Mouse (Mus musculus) gastrocnemius, adult 8-10 months (tissue): ENCODE measurements at regions not wholly inside any gene's neighbourhood (a gene's known extent, or its start where the extent isn't known, plus 50 kb on each side); places are given as distances from the start of the nearest gene placed in this dataset.
A peak's percentile ranks its signal among the peaks of the same experiment; 100 is the strongest.

ENCODE experiments used
- DNase-seq, 2 experiments: peaks; one replicate each; pipeline ENCODE4 v3.0.0; 2022; ENCODE audit warnings: low spot score in 2 of 2

DNA sequence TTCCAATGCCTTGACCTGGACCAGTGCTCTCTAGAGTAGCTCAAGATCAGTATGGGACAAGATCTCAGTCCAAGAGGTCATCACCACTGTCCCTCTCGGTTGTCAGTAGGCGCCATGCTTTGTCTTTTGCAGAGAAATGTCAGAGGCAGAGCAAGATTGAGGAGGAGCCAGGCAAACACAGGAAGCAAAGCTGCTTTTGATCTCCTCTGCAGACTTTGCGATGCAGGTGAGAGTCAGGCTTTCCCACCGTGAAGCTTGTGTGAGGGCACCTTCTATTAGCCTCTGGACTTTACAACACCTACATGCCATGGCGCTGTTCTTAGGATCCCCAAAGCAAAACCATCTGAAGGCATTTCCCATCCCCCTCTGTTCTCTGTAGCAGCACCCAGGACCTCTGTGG is 68.0 kb upstream of the Ppm1b start:
- no peak for DNase-seq

- no peak for DNase-seq
These were observed 65.5 kb upstream of the Ppm1b start for GRCm38 (mm10) chr17:84890871-84891599.

DNA sequence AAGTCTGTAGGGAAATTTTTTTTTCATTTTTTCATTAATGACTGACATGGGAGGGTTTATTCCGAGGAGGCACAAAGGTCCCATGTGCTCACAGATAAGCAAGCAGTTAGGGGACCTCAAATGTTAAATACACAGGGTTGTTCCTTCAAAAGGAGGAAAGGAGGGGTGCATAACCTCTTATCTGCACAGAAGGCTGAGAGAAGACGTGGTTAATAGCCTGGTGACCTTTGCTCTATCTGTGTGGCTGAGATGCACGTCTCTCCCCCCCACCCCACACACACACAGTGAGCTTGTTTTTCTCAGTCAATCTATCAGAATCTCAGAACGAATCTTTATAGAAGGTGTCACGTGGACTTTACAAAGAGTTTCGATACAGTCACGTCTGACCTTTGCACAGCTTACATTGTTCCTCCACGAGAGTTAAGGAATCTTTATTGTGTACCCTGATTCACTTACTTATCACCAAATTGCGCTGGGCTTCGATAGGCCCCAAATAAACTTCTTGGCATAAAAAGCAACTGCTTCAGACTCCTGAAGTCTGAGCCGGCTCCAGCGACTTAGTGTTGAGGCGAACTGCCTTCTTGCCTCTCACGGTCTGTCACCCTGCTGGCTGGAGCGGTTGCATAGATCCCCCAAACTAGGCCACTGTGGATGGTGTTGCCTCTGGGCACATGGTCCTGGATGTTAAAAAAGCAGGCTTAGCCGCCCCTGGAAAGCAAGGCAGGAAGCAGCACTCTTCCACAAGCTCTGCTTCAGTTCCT is 63.1 kb upstream of the Ppm1b start:
- DNase-seq = no peak

GRCm38 (mm10) chr17:84895526-84895925 is 61.0 kb upstream of the Ppm1b start:
- no peak for DNase-seq

DNA sequence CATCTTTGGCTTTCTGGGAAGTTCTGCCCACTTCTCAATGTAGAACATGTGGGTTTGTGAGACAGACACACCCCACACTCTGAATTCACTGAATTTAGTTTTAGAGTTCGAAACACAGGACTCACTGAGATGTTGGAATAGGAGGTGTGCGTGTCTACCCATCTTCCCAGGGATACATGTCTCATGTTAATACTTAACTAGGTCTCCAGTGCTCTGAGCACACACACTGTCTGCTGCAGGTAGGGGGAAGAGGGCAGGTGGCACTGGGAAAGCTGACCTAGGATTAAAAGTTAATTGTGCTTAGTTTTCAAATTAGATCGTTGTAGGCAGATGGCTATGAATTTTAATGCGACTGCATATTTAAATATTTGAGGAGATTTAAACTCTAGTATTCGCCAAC is 60.0 kb upstream of the Ppm1b start:
- no peak for DNase-seq

DNA sequence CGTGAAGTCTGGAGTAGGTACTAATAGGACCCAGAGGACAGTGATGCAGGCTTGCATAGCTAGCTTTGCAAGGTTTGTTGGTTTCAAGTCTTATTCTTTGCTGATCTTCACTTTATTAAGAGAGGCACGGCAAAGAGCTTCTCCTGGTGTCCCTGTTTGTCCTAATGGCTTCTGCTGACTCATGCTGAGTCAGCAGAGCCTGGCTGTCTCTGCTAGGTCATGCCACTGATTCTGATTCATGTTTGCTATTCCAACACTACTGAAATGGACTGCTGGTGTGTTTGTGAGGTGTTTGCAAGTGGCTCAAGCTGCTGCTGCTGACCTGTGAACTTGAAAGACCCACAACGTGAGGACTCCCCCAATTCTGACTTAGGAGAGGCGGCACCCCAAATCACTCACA is 58.1 kb upstream of the Ppm1b start:
- no peak for DNase-seq

DNA sequence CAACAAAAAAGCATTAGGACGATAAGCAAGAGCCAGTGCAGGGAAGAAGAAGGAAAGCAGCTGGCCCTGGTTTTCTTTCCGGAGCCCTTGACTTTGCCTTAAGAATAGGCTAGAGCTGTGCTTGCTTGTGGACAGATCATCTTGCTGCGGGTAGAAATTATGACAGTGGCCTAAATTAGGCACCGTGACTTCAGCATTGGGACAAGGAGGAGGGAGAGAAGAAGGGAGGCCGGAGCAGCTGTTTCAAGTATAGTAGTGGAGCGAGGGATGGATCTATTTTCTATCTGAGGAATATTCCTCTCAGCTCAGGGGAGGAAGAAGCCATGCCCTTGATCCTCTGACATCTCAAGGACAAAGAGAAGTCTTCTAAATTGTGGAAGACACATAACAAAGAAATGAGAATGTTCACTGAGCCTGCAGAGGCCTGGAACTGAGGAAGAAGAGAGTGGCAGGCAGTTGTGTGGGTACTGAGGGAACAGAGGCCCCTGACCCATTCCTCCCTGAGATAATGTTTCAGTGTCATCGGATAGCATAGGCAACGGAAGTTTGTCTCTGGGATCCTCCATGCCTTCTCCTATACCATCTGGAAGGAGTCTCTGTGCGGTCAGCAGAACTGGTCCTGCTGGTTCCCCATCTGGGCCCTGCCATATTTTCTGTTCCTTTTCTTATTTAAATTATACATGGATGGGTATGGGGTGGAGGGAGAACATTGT is 52.8 kb upstream of the Ppm1b start:
- peak; percentile 20 to 22 for DNase-seq
